Mouse (Mus musculus): ENCODE results near the gene Gp1bb. TPM values are rescaled to one million over a fixed set of nuclear protein-coding genes. Genes with fewer than 3 reads are reported as not detected.

Gene Gp1bb
- polyA plus RNA-seq, 1 experiment from 2014 or later: 3.2 TPM

GRCm38 (mm10) chr16:18589804-18590790 lies 32.1 kb downstream of the Gp1bb start, which contains the start of gene Tbx1:
Tbx1 (minus strand) TSS chr16:18590671.
- Histone ChIP-seq H3K36me3 (replicated peaks) (no peaks in the 10 kb centered on the region), H3K27ac (0 out of 2 replicates have a peak within 1 kb of the TSS, but pooled peaks have one; percentile 4), H3K27me3 (ENCODE audit: poor library complexity, severe bottlenecking) (peaks cover 99% of the 10 kb centered on the region), H3K9me3 (no peaks in the 10 kb centered on the region), H3K4me3 (peak within 1 kb of the TSS; percentile 45), H3K4me1 (peaks cover 59% of the 10 kb centered on the region)
- under 1% methylated on average over 48 of the region's 48 CpGs for WGBS
- DNase-seq (ENCODE audit: extremely low spot score, low spot score): peak; percentile 56

GRCm38 (mm10) chr16:18589080-18589621 lies 33.1 kb downstream of the Gp1bb start:
- DNase-seq (ENCODE audit: extremely low spot score, low spot score): no peak
- Histone ChIP-seq H3K27me3 (ENCODE audit: poor library complexity, severe bottlenecking) (peaks cover 99% of the 10 kb centered on the region), H3K4me3 (peak overlapping the region; percentile 43), H3K4me1 (peaks cover 59% of the 10 kb centered on the region), H3K9me3 (no peaks in the 10 kb centered on the region), H3K36me3 (replicated peaks) (no peaks in the 10 kb centered on the region), H3K27ac (no peak overlapping the region)
- WGBS: 5% methylated on average over 9 of the region's 9 CpGs

GRCm38 (mm10) chr16:18588738-18589055 lies 33.5 kb downstream of the Gp1bb start:
- peak; percentile 35 for DNase-seq (ENCODE audit: extremely low spot score, low spot score)

GRCm38 (mm10) chr16:18587847-18588737 lies 34.1 kb downstream of the Gp1bb start:
- peak; percentile 42 for DNase-seq (ENCODE audit: extremely low spot score, low spot score)
- no peaks in the 10 kb centered on the region for H3K9me3 ChIP-seq
- H3K4me3 ChIP-seq: peak overlapping the region; percentile 43
- under 1% methylated on average over 57 of the region's 57 CpGs for WGBS
- H3K36me3 ChIP-seq (replicated peaks): no peaks in the 10 kb centered on the region
- H3K27ac ChIP-seq: 0 out of 2 replicates have a peak overlapping the region, but pooled peaks have one; percentile 5
- peaks cover 59% of the 10 kb centered on the region for H3K4me1 ChIP-seq
- H3K27me3 ChIP-seq (ENCODE audit: poor library complexity, severe bottlenecking): peaks cover 99% of the 10 kb centered on the region

More at GRCm38 (mm10) chr16:18588738-18589055, 33.5 kb downstream of the Gp1bb start:
- H3K9me3 ChIP-seq: no peaks in the 10 kb centered on the region
- peak overlapping the region; percentile 43 for H3K4me3 ChIP-seq
- WGBS: under 1% methylated on average over 31 of the region's 31 CpGs
- H3K27me3 ChIP-seq (ENCODE audit: poor library complexity, severe bottlenecking): peaks cover 99% of the 10 kb centered on the region
- peaks cover 59% of the 10 kb centered on the region for H3K4me1 ChIP-seq
- H3K27ac ChIP-seq: no peak overlapping the region
- no peaks in the 10 kb centered on the region for H3K36me3 ChIP-seq (replicated peaks)

GRCm38 (mm10) chr16:18586906-18587546 lies 35.2 kb downstream of the Gp1bb start:
- H3K9me3 ChIP-seq: no peaks in the 10 kb centered on the region
- peak overlapping the region; percentile 53 for H3K4me3 ChIP-seq
- peak overlapping the region; percentile 69; the same call in 1 of the 2 replicates for H3K27ac ChIP-seq
- WGBS: 1% methylated on average over 57 of the region's 62 CpGs
- no peaks in the 10 kb centered on the region for H3K36me3 ChIP-seq (replicated peaks)
- DNase-seq (ENCODE audit: extremely low spot score, low spot score): no peak
- H3K27me3 ChIP-seq (ENCODE audit: poor library complexity, severe bottlenecking): peaks cover 100% of the 10 kb centered on the region
- H3K4me1 ChIP-seq: peaks cover 67% of the 10 kb centered on the region

GRCm38 (mm10) chr16:18586076-18586905 lies 35.9 kb downstream of the Gp1bb start:
- WGBS: under 1% methylated on average over 83 of the region's 83 CpGs
- DNase-seq (ENCODE audit: extremely low spot score, low spot score): peak; percentile 59
- Histone ChIP-seq H3K4me3 (peak overlapping the region; percentile 53), H3K36me3 (replicated peaks) (no peaks in the 10 kb centered on the region), H3K27me3 (ENCODE audit: poor library complexity, severe bottlenecking) (peaks cover 100% of the 10 kb centered on the region), H3K9me3 (no peaks in the 10 kb centered on the region), H3K27ac (peak overlapping the region; percentile 69; the same call in 1 of the 2 replicates), H3K4me1 (peaks cover 67% of the 10 kb centered on the region)

GRCm38 (mm10) chr16:18585676-18586075 lies 36.5 kb downstream of the Gp1bb start:
- peaks cover 100% of the 10 kb centered on the region for H3K27me3 ChIP-seq (ENCODE audit: poor library complexity, severe bottlenecking)
- H3K9me3 ChIP-seq: no peaks in the 10 kb centered on the region
- no peak overlapping the region for H3K27ac ChIP-seq
- H3K36me3 ChIP-seq (replicated peaks): no peaks in the 10 kb centered on the region
- peak overlapping the region; percentile 53 for H3K4me3 ChIP-seq
- WGBS: 1% methylated on average over 10 of the region's 10 CpGs
- peaks cover 63% of the 10 kb centered on the region for H3K4me1 ChIP-seq
- DNase-seq (ENCODE audit: extremely low spot score, low spot score): peak; percentile 51

GRCm38 (mm10) chr16:18584901-18585510 lies 37.2 kb downstream of the Gp1bb start:
- H3K4me1 ChIP-seq: peaks cover 56% of the 10 kb centered on the region
- H3K27me3 ChIP-seq (ENCODE audit: poor library complexity, severe bottlenecking): peaks cover 100% of the 10 kb centered on the region
- no peaks in the 10 kb centered on the region for H3K9me3 ChIP-seq
- peak overlapping the region; percentile 53; the same call in 1 of the 2 replicates for H3K4me3 ChIP-seq
- DNase-seq (ENCODE audit: extremely low spot score, low spot score): peak; percentile 36
- no peak overlapping the region for H3K27ac ChIP-seq
- H3K36me3 ChIP-seq (replicated peaks): no peaks in the 10 kb centered on the region
- 5% methylated on average over 10 of the region's 10 CpGs for whole genome bisulfite sequencing

GRCm38 (mm10) chr16:18583673-18584357 lies 38.4 kb downstream of the Gp1bb start:
- H3K27ac ChIP-seq: no peak overlapping the region
- H3K9me3 ChIP-seq: no peaks in the 10 kb centered on the region
- DNase-seq (ENCODE audit: extremely low spot score, low spot score): no peak
- no peaks in the 10 kb centered on the region for H3K36me3 ChIP-seq (replicated peaks)
- H3K4me1 ChIP-seq: peaks cover 51% of the 10 kb centered on the region
- no peak overlapping the region for H3K4me3 ChIP-seq
- H3K27me3 ChIP-seq (ENCODE audit: poor library complexity, severe bottlenecking): peaks cover 98% of the 10 kb centered on the region
- 5% methylated on average over 10 of the region's 10 CpGs for WGBS

- DNase-seq (ENCODE audit: extremely low spot score, low spot score): no peak
- no peak overlapping the region for H3K4me3 ChIP-seq
- no peak overlapping the region for H3K27ac ChIP-seq
- H3K9me3 ChIP-seq: no peaks in the 10 kb centered on the region
- no peaks in the 10 kb centered on the region for H3K36me3 ChIP-seq (replicated peaks)
- H3K4me1 ChIP-seq: peaks cover 46% of the 10 kb centered on the region
- WGBS: 6% methylated on average over 10 of the region's 10 CpGs
- H3K27me3 ChIP-seq (ENCODE audit: poor library complexity, severe bottlenecking): peaks cover 98% of the 10 kb centered on the region
These were observed 39.0 kb downstream of the Gp1bb start for GRCm38 (mm10) chr16:18583169-18583568.

Data from forebrain, embryonic 10.5 days (tissue).